Mouse (Mus musculus): ENCODE data around the gene Myo15.

- TF ChIP-seq CTCF (conservative IDR thresholded peaks at IDR 0.05; ENCODE audit: insufficient read depth, insufficient read length, low read depth, low read length) (no peak), POLR2A (IDR thresholded peaks at IDR 0.05; ENCODE audit: low read depth, low read length) (no peak)
Measured at GRCm38 (mm10) chr11:60522027-60522426, 52.9 kb downstream of the Myo15 start.
